In the genomic region with DNA sequence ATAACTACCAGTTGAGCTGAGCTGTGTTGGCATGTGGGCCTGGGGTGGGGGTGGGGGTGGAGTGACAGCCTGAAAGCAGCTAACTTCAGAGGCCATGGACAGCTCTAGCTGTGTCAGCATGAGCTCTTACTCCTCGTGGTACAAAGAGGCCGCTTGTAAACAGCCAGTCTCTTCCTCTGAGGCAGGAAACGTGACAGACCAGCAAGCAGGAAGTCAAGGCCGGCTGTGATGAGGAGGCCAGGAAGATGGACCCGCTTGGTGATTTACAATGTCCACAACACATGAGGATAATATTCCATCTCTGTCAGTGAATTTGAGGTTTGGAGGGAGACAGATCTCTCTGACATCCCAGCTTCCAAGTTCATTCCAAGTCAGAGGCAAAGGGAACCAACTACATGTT, we compare ENCODE assay signal across 10 mouse cellular contexts.
DNase-seq lines count a peak whose midpoint lies in the region; ATAC-seq lines count a peak whose summit lies in the region.
"Had no signal": no experiment of that assay in that cellular context is flagged by ENCODE, and none has a peak within 500 bp of the region (broad histone marks: within the 10 kb centered on the region; RNA-seq: fewer than 3 reads in every experiment).

No protein-coding gene starts in this region.

- 0 out of 2 replicates have a peak, but pooled peaks cover 3% of the 10 kb centered on the region for H3K4me1 ChIP-seq in midbrain, embryonic 11.5 days (ENCODE audit: control insufficient read depth, insufficient read depth, low read length)
- no peaks in the 10 kb centered on the region; the same call in 1 of the 2 replicates for H3K4me1 ChIP-seq in midbrain, embryonic 15.5 days

- H3K4me3 ChIP-seq in midbrain, embryonic 11.5 days (ENCODE audit: low read depth, low read length): no peak overlapping the region
- H3K4me3 ChIP-seq in midbrain, embryonic 15.5 days: no peak overlapping the region
- H3K4me3 ChIP-seq: limb, embryonic 13.5 days; neural tube, embryonic 13.5 days had no signal

- peak; percentile 97 for DNase-seq in heart, adult 11 months
- no peak for DNase-seq in heart, postnatal 4 days
- peak; percentile 60 for DNase-seq in midbrain, embryonic 11.5 days (ENCODE audit: low spot score, missing footprints)
- DNase-seq in kidney, postnatal 36 days: peak; percentile 50 to 58
- peak; percentile 50 for DNase-seq in thymus, postnatal 4 days
- no peak for DNase-seq in right cerebral cortex, adult 18-20 months
- DNase-seq in layer of hippocampus, adult 11-12 months (ENCODE audit: low spot score): no peak

- no peak for ATAC-seq in midbrain, embryonic 11.5 days (ENCODE audit: low FRiP score)
- ATAC-seq in midbrain, embryonic 15.5 days (replicated peaks): no peak

- H3K27ac ChIP-seq in midbrain, embryonic 11.5 days (ENCODE audit: low read depth, low read length): no peak overlapping the region
- H3K27ac ChIP-seq in midbrain, embryonic 15.5 days: no peak overlapping the region
- H3K27ac ChIP-seq: limb, embryonic 13.5 days had no signal

- H3K4me2 ChIP-seq in midbrain, embryonic 11.5 days: no peak overlapping the region
- H3K4me2 ChIP-seq in midbrain, embryonic 15.5 days: no peak overlapping the region
- H3K4me2 ChIP-seq: limb, embryonic 13.5 days; neural tube, embryonic 13.5 days had no signal

- 0 out of 2 replicates have a peak, but pooled peaks cover 3% of the 10 kb centered on the region for H3K36me3 ChIP-seq in midbrain, embryonic 11.5 days (ENCODE audit: control insufficient read depth, insufficient read depth, low read length)
- peaks cover 10% of the 10 kb centered on the region; the same call in 1 of the 2 replicates for H3K36me3 ChIP-seq in midbrain, embryonic 15.5 days (replicated peaks)

- H3K27me3 ChIP-seq in midbrain, embryonic 11.5 days (ENCODE audit: control insufficient read depth, insufficient read depth, low read length): no peaks in the 10 kb centered on the region
- no peaks in the 10 kb centered on the region for H3K27me3 ChIP-seq in midbrain, embryonic 15.5 days (replicated peaks)
- H3K27me3 ChIP-seq: limb, embryonic 13.5 days; neural tube, embryonic 13.5 days had no signal

- H3K9ac ChIP-seq in midbrain, embryonic 11.5 days (ENCODE audit: low read length): no peak overlapping the region
- H3K9ac ChIP-seq in midbrain, embryonic 15.5 days: no peak overlapping the region
- H3K9ac ChIP-seq: limb, embryonic 13.5 days; neural tube, embryonic 13.5 days had no signal

- no peaks in the 10 kb centered on the region; the same call in 1 of the 2 replicates for H3K9me3 ChIP-seq in midbrain, embryonic 11.5 days (ENCODE audit: control insufficient read depth, low read length)
- H3K9me3 ChIP-seq in midbrain, embryonic 15.5 days: no peaks in the 10 kb centered on the region
- H3K9me3 ChIP-seq: limb, embryonic 13.5 days; neural tube, embryonic 13.5 days had no signal

- WGBS in midbrain, embryonic 11.5 days: 76% methylated on average over 5 of the region's 5 CpGs
- WGBS in midbrain, embryonic 15.5 days: 76% methylated on average over 5 of the region's 5 CpGs

Comparison
In these comparisons a context has a peak if more than half of its experiments do, and no peak if none do; other contexts are left out.
1. DNase-seq: peak in heart, adult 11 months (single experiment), midbrain, embryonic 11.5 days (single experiment), kidney, postnatal 36 days (2 of 2) and thymus, postnatal 4 days (single experiment); none in heart, postnatal 4 days (single experiment), right cerebral cortex, adult 18-20 months (single experiment) and layer of hippocampus, adult 11-12 months (single experiment).